9 mouse cellular contexts compared by ENCODE assay signal in genomic region chr6:113333137-113333950, GRCm38 (mm10). TPM values are rescaled to one million over a fixed set of nuclear protein-coding genes. Genes with fewer than 3 reads are reported as not detected.
A peak's percentile ranks its signal among the peaks of the same experiment; 100 is the strongest.
DNase-seq lines count a peak whose midpoint lies in the region; ATAC-seq lines count a peak whose summit lies in the region.
"Had no signal": no experiment of that assay in that cellular context is flagged by ENCODE, and none has a peak within 500 bp of the region (broad histone marks: within the 10 kb centered on the region; RNA-seq: fewer than 3 reads in every experiment).

No protein-coding gene starts in this region.

- no peaks in the 10 kb centered on the region; the same call in 1 of the 2 replicates for H3K4me1 ChIP-seq in heart, embryonic 10.5 days
- peaks cover 5% of the 10 kb centered on the region; the same call in 1 of the 2 replicates for H3K4me1 ChIP-seq in kidney, embryonic 14.5 days (ENCODE audit: control insufficient read depth, insufficient read depth, low read length)
- H3K4me1 ChIP-seq in lung, embryonic 15.5 days: peaks cover 16% of the 10 kb centered on the region

- H3K9ac ChIP-seq in kidney, embryonic 14.5 days (ENCODE audit: low read depth, low read length): no peak overlapping the region
- H3K9ac ChIP-seq in lung, embryonic 15.5 days: no peak overlapping the region
- H3K9ac ChIP-seq: liver, embryonic 15.5 days had no signal

- ATAC-seq in cerebellum, adult (ENCODE audit: insufficient number of reproducible peaks, low FRiP score, low TSS enrichment): 0 out of 2 replicates have a peak, but pooled peaks have one; percentile 41
- peak; percentile 79 for ATAC-seq in kidney, embryonic 14.5 days (ENCODE audit: low FRiP score, low TSS enrichment)
- peak; percentile 74 for ATAC-seq in lung, embryonic 15.5 days (ENCODE audit: borderline replicate concordance, extremely low read depth, low FRiP score, low TSS enrichment)

- no peak overlapping the region for H3K4me3 ChIP-seq in heart, embryonic 10.5 days
- H3K4me3 ChIP-seq in kidney, embryonic 14.5 days (ENCODE audit: low read length): no peak overlapping the region
- no peak overlapping the region for H3K4me3 ChIP-seq in lung, embryonic 15.5 days
- H3K4me3 ChIP-seq: liver, embryonic 15.5 days had no signal

- H3K27ac ChIP-seq in heart, embryonic 10.5 days: peak overlapping the region; percentile 19; the same call in 1 of the 2 replicates
- peak overlapping the region; percentile 66; the same call in 1 of the 2 replicates for H3K27ac ChIP-seq in kidney, embryonic 14.5 days (ENCODE audit: low read depth, low read length)
- peak overlapping the region; percentile 64 for H3K27ac ChIP-seq in lung, embryonic 15.5 days
- H3K27ac ChIP-seq: liver, embryonic 15.5 days had no signal

- no peak for DNase-seq in cerebellum, adult 11 months
- peak; percentile 48 for DNase-seq in NIH3T3 (ENCODE audit: low read depth)
- DNase-seq in heart, embryonic 10.5 days (ENCODE audit: low spot score): peak; percentile 86
- peak; percentile 67 for DNase-seq in right cerebral cortex, postnatal 4 days
- DNase-seq in thymus, postnatal 36 days: no peak

- H3K9me3 ChIP-seq in heart, embryonic 10.5 days: no peaks in the 10 kb centered on the region
- H3K9me3 ChIP-seq in kidney, embryonic 14.5 days (ENCODE audit: control insufficient read depth, low read length): no peaks in the 10 kb centered on the region
- H3K9me3 ChIP-seq in lung, embryonic 15.5 days: no peaks in the 10 kb centered on the region
- H3K9me3 ChIP-seq: liver, embryonic 15.5 days had no signal

- 76% methylated on average over 14 of the region's 14 CpGs for WGBS in heart, embryonic 10.5 days
- 57% methylated on average over 14 of the region's 14 CpGs for WGBS in kidney, embryonic 14.5 days
- 41% methylated on average over 14 of the region's 14 CpGs for WGBS in lung, embryonic 15.5 days

- no peak overlapping the region for H3K4me2 ChIP-seq in kidney, embryonic 14.5 days (replicated peaks; ENCODE audit: low read depth, low read length)
- no peak overlapping the region for H3K4me2 ChIP-seq in lung, embryonic 15.5 days
- H3K4me2 ChIP-seq: liver, embryonic 15.5 days had no signal

- H3K27me3 ChIP-seq in heart, embryonic 10.5 days (ENCODE audit: insufficient read depth, poor library complexity, severe bottlenecking): no peaks in the 10 kb centered on the region
- H3K27me3 ChIP-seq in kidney, embryonic 14.5 days (ENCODE audit: control insufficient read depth, insufficient read depth, low read length): no peaks in the 10 kb centered on the region
- H3K27me3 ChIP-seq in lung, embryonic 15.5 days: no peaks in the 10 kb centered on the region
- H3K27me3 ChIP-seq: liver, embryonic 15.5 days had no signal

- H3K36me3 ChIP-seq in heart, embryonic 10.5 days: peaks cover 71% of the 10 kb centered on the region
- peaks cover 64% of the 10 kb centered on the region for H3K36me3 ChIP-seq in kidney, embryonic 14.5 days (ENCODE audit: control insufficient read depth, insufficient read depth, low read length)
- peaks cover 44% of the 10 kb centered on the region for H3K36me3 ChIP-seq in lung, embryonic 15.5 days

RNA-seq across cellular contexts. Expression of gene Ogg1, which starts 6.6 kb away (rescaled TPM):
- polyA plus RNA-seq in heart, embryonic 10.5 days (2016; fragmentation: Nextera tagmentation; extraction: Ambion mirVana): 13.6 and 15.9 TPM in 2 replicates
- polyA plus RNA-seq in kidney, embryonic 14.5 days (2014; fragmentation: Nextera tagmentation; extraction: Ambion mirVana): 17.3 and 18.4 TPM in 2 replicates
- polyA plus RNA-seq in lung, embryonic 15.5 days (2015; fragmentation: Nextera tagmentation; extraction: Ambion mirVana): 16.5 and 17.7 TPM in 2 replicates

RNA-seq across cellular contexts. Expression of gene Camk1, which starts 10.4 kb away (rescaled TPM):
- polyA plus RNA-seq in heart, embryonic 10.5 days (2016; fragmentation: Nextera tagmentation; extraction: Ambion mirVana): 82.7 and 89.2 TPM in 2 replicates
- 112 and 114 TPM in 2 replicates for polyA plus RNA-seq in kidney, embryonic 14.5 days (2014; fragmentation: Nextera tagmentation; extraction: Ambion mirVana)
- 110 and 115 TPM in 2 replicates for polyA plus RNA-seq in lung, embryonic 15.5 days (2015; fragmentation: Nextera tagmentation; extraction: Ambion mirVana)

RNA-seq across cellular contexts. Expression of gene Brpf1, which starts 26.4 kb away (rescaled TPM):
- 15.0 and 17.7 TPM in 2 replicates for polyA plus RNA-seq in heart, embryonic 10.5 days (2016; fragmentation: Nextera tagmentation; extraction: Ambion mirVana)
- polyA plus RNA-seq in kidney, embryonic 14.5 days (2014; fragmentation: Nextera tagmentation; extraction: Ambion mirVana): 18.2 and 27.2 TPM in 2 replicates
- 17.0 and 18.3 TPM in 2 replicates for polyA plus RNA-seq in lung, embryonic 15.5 days (2015; fragmentation: Nextera tagmentation; extraction: Ambion mirVana)

RNA-seq across cellular contexts. Expression of gene Tada3, which starts 44.3 kb away (rescaled TPM):
- 46.7 TPM in 2 replicates for polyA plus RNA-seq in heart, embryonic 10.5 days (2016; fragmentation: Nextera tagmentation; extraction: Ambion mirVana)
- polyA plus RNA-seq in kidney, embryonic 14.5 days (2014; fragmentation: Nextera tagmentation; extraction: Ambion mirVana): 59.9 and 65.8 TPM in 2 replicates
- polyA plus RNA-seq in lung, embryonic 15.5 days (2015; fragmentation: Nextera tagmentation; extraction: Ambion mirVana): 53.1 and 54.6 TPM in 2 replicates

RNA-seq across cellular contexts. Expression of gene Arpc4, which starts 44.6 kb away (rescaled TPM):
- polyA plus RNA-seq in heart, embryonic 10.5 days (2016; fragmentation: Nextera tagmentation; extraction: Ambion mirVana): 330 and 356 TPM in 2 replicates
- 230 and 351 TPM in 2 replicates for polyA plus RNA-seq in kidney, embryonic 14.5 days (2014; fragmentation: Nextera tagmentation; extraction: Ambion mirVana)
- polyA plus RNA-seq in lung, embryonic 15.5 days (2015; fragmentation: Nextera tagmentation; extraction: Ambion mirVana): 399 and 412 TPM in 2 replicates

Comparison
In these comparisons a context has a peak if more than half of its experiments do, and no peak if none do; other contexts are left out.
1. DNase-seq: peak in NIH3T3 (single experiment), heart, embryonic 10.5 days (single experiment) and right cerebral cortex, postnatal 4 days (single experiment); none in cerebellum, adult 11 months (single experiment) and thymus, postnatal 36 days (0 of 2).
2. Peak in every context shown above with its lines, with median percentiles within 50 percentile points of each other: ATAC-seq and H3K27ac ChIP-seq.